Mouse (Mus musculus) midbrain, embryonic 16.5 days (tissue): ENCODE measurements around the gene Gm45716. TPM values are rescaled to one million over a fixed set of nuclear protein-coding genes. Genes with fewer than 3 reads are reported as not detected.

Experiments
- ATAC-seq: fragments of 200-750 bp; cut with Nextera tagmentation; 2 replicates; pipeline ENCODE4 v1.8.0; 2017; ENCODE audit warnings: moderate TSS enrichment
- H3K27ac ChIP-seq: fragments of 300-500 bp; sonication (generic); 2 replicates; pipeline ENCODE4 v1.5.1; 2014; ENCODE audit warnings: mild to moderate bottlenecking, low read length, mixed read lengths
- H3K27me3 ChIP-seq: fragments of 300-500 bp; sonication (generic); 2 replicates; pipeline ENCODE4 v1.6.1; 2014; ENCODE audit warnings: low read depth, low read length, mixed read lengths; ENCODE audit not compliant: control insufficient read depth, insufficient read depth
- H3K36me3 ChIP-seq: fragments of 300-500 bp; sonication (generic); 2 replicates; pipeline ENCODE4 v1.6.1; 2014; ENCODE audit warnings: mild to moderate bottlenecking, low read length, moderate library complexity, mixed read lengths; ENCODE audit not compliant: control insufficient read depth, insufficient read depth
- H3K4me1 ChIP-seq: fragments of 300-500 bp; sonication (generic); 2 replicates; pipeline ENCODE4 v1.6.1; 2014; ENCODE audit warnings: mild to moderate bottlenecking, low read length, mixed read lengths; ENCODE audit not compliant: control insufficient read depth, insufficient read depth
- H3K4me2 ChIP-seq: fragments of 300-500 bp; sonication (generic); 2 replicates; pipeline ENCODE4 v1.6.1; 2014; ENCODE audit warnings: mild to moderate bottlenecking, low read length, mixed read lengths
- H3K4me3 ChIP-seq: fragments of 300-500 bp; sonication (generic); 2 replicates; pipeline ENCODE4 v1.5.1; 2014; ENCODE audit warnings: low read depth, mild to moderate bottlenecking, low read length, moderate library complexity, mixed read lengths
- H3K9ac ChIP-seq: fragments of 300-500 bp; sonication (generic); 2 replicates; pipeline ENCODE4 v1.6.1; 2014; ENCODE audit warnings: low read depth, low read length, mixed read lengths
- H3K9me3 ChIP-seq: fragments of 300-500 bp; sonication (generic); replicated peaks from 2 replicates; pipeline ENCODE4 v1.6.1; 2014; ENCODE audit warnings: mild to moderate bottlenecking, low read length, mixed read lengths; ENCODE audit not compliant: control insufficient read depth, poor library complexity, severe bottlenecking
- WGBS: fragments of 180-500 bp; shearing (Covaris S2); extraction: QIAGEN DNeasy Blood & Tissue Kit; methylation state at CpG from one replicate; pipeline ENCODE4 v1.1.7; 2014; 5-methylcytosine and 5-hydroxymethylcytosine counted together
- polyA plus RNA-seq: library from polyadenylated mRNA; unstranded; fragments of >200 nt; fragmentation: Nextera tagmentation; extraction: Ambion mirVana; gene quantifications from 2 replicates; pipeline ENCODE4 v1.2.1, GENCODE M21; 2015

The Gm45716 gene
- polyA plus RNA-seq, 1 experiment from 2014 or later, result 23.2 TPM

DNA sequence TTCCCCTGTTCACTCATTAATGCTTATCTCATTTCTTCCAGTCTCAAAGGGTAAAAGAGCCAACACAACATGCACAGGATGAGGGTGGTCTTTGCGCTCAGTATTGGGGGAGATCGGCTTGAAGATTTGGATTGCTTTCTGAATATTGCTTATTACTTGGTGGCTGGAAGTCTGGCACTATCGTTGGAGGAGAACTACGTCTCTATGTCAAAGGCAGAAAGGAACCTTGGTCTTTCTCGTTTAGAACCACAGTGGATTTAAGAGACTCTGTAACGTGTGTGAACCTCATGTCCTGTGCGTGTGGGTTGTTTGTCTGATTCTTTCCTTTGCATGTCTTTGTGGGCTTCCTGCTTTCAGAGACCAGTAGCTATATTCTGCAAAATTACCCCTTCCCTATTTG, 63.2 kb downstream of the Gm45716 start:
- WGBS, result 49% methylated on average over 7 of the region's 7 CpGs
- Histone ChIP-seq H3K4me3 (peak overlapping the region; percentile 87), H3K36me3 (no peaks in the 10 kb centered on the region), H3K27ac (no peak overlapping the region; the same call in 1 of the 2 replicates), H3K4me2 (peak overlapping the region; percentile 80), H3K9me3 (no peaks in the 10 kb centered on the region), H3K4me1 (peaks cover 31% of the 10 kb centered on the region), H3K27me3 (no peaks in the 10 kb centered on the region), H3K9ac (peak overlapping the region; percentile 96)
- ATAC-seq, result no peak

DNA sequence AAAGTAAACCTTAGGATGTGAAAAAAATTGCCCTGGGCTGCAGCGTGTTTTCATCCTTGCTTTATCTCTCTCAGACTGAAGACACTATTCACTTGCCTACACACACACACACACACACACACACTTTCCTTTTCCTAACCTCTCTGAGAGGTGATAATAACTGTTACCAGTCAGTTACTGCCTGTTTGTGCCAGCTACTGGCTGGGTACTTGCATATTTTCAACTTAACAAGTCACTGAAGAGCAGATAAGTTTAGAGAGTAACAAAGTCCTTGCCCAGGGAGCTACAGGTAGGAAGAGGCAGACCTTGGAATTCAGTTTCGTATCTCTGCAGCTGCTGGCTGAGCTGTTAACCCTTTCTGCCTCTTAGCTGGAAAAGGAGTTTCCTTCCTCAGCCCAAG, 64.4 kb downstream of the Gm45716 start:
- 42% methylated on average over 2 of the region's 2 CpGs for WGBS
- Histone ChIP-seq H3K27me3 (no peaks in the 10 kb centered on the region), H3K36me3 (no peaks in the 10 kb centered on the region), H3K9me3 (no peaks in the 10 kb centered on the region), H3K4me2 (peak overlapping the region; percentile 0), H3K9ac (no peak overlapping the region), H3K4me1 (peaks cover 31% of the 10 kb centered on the region), H3K27ac (no peak overlapping the region), H3K4me3 (no peak overlapping the region)
- no peak for ATAC-seq

DNA sequence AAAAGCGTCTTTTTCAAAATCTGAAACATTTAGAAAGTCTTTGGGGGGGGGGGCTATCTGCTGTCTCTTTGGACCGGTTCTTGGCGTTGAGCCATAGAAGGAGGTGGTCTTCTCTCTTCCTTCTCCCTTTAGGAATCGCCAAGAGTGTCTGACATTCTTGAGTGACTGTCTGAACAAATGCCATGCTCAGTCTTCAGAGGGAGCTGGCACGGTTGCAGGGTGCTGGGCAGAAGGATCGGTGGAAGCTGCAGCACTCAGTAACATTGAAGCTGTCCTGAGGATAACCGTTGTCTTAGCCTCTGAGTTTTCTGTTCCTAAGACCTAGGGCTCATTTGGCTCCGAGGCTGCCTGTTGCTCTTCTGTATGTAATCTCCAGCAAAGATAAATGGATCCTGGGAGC, 64.9 kb downstream of the Gm45716 start:
- H3K4me2 ChIP-seq, result peak overlapping the region; percentile 0
- H3K9me3 ChIP-seq, result no peaks in the 10 kb centered on the region
- ATAC-seq, result no peak
- H3K9ac ChIP-seq, result no peak overlapping the region
- H3K4me1 ChIP-seq, result peaks cover 31% of the 10 kb centered on the region
- H3K4me3 ChIP-seq, result no peak overlapping the region
- 0 out of 2 replicates have a peak, but pooled peaks cover 1% of the 10 kb centered on the region for H3K36me3 ChIP-seq
- no peak overlapping the region for H3K27ac ChIP-seq
- H3K27me3 ChIP-seq, result no peaks in the 10 kb centered on the region
- WGBS, result 68% methylated on average over 8 of the region's 8 CpGs

DNA sequence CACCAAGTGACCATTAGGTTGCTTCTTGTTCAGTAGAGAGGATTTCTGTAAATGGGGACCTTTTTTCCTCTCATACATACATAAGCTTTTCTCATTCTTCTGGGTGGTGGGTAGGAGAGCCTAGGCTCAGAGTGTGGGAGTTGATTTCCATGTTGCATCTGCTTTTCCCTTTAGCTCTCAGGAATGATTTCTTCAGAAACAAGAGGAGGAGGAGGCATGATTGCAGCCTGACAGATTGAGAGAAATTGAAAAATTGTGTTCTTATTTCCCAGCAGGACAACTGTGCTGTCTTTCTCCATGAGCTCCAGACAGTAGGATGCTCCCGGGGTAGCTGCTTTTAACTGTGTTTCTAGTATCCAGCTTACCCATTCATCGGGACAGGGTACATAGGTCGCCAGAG, 67.1 kb downstream of the Gm45716 start:
- Histone ChIP-seq H3K27ac (no peak overlapping the region), H3K4me1 (peaks cover 25% of the 10 kb centered on the region), H3K4me2 (no peak overlapping the region), H3K36me3 (0 out of 2 replicates have a peak, but pooled peaks cover 3% of the 10 kb centered on the region), H3K27me3 (no peaks in the 10 kb centered on the region), H3K4me3 (no peak overlapping the region), H3K9ac (no peak overlapping the region), H3K9me3 (no peaks in the 10 kb centered on the region)
- no peak for ATAC-seq
- WGBS, result 88% methylated on average over 3 of the region's 3 CpGs

DNA sequence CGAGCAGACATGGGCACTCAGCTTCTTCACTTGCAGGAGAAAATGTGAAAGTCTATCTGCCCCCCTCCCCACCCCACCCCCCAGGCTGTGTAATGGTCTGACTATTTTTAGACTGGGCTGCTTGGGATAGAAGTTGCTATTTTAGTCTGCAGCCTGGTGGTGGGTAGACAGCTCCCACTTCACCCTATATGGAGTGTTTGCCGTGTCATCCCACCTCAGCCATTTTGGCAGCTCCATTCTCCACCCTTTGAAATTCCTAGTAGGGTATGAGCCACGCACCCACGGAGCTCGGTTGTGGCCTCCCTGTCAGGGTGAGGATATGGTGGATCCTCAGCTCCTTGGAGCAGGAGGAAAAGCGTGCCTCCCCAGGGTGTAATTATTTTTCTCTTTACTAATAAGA, 68.2 kb downstream of the Gm45716 start:
- Histone ChIP-seq H3K9ac (no peak overlapping the region), H3K36me3 (peaks cover 10% of the 10 kb centered on the region), H3K27me3 (no peaks in the 10 kb centered on the region), H3K9me3 (no peaks in the 10 kb centered on the region), H3K4me1 (peaks cover 19% of the 10 kb centered on the region), H3K4me3 (no peak overlapping the region), H3K27ac (no peak overlapping the region), H3K4me2 (no peak overlapping the region)
- no peak for ATAC-seq
- WGBS, result 76% methylated on average over 6 of the region's 6 CpGs

DNA sequence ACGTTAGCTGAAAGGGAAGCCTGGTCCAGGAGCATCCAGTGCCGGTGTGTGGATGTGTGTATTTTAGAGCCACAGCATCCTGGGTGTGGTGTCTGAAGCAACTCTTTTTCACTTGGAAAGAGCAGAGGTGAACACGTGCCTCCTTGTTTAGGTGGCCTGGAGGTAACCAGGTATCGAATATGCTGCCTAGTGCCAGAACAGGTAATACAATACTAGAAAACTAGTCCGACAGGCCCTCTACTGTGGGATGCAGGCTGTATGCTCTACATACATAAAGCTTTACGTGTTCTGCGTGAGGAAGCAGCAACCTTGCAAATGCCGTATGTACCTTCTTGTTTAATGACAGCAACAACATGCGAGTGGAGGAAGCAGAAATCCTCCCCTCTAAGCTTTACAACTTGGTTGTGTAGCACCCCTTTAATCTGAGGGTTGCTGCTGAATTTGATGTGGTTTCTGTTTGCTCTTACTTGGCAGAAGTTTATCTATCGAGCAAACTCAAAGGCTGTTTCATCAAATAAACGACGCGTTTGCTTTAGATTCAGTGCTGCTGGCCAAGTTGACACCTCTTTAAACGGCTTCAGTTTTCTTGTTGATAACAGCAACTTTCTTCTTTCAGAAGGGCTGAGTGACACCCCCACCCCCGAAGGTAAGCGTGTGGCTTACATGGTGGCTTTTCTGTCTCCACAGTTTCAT, 69.5 kb downstream of the Gm45716 start:
- no peak overlapping the region for H3K27ac ChIP-seq
- no peaks in the 10 kb centered on the region for H3K27me3 ChIP-seq
- no peak for ATAC-seq
- WGBS, result 92% methylated on average over 16 of the region's 16 CpGs
- no peaks in the 10 kb centered on the region for H3K9me3 ChIP-seq
- H3K4me1 ChIP-seq, result peaks cover 12% of the 10 kb centered on the region
- H3K4me2 ChIP-seq, result no peak overlapping the region
- no peak overlapping the region for H3K9ac ChIP-seq
- no peak overlapping the region for H3K4me3 ChIP-seq
- H3K36me3 ChIP-seq, result peaks cover 20% of the 10 kb centered on the region

DNA sequence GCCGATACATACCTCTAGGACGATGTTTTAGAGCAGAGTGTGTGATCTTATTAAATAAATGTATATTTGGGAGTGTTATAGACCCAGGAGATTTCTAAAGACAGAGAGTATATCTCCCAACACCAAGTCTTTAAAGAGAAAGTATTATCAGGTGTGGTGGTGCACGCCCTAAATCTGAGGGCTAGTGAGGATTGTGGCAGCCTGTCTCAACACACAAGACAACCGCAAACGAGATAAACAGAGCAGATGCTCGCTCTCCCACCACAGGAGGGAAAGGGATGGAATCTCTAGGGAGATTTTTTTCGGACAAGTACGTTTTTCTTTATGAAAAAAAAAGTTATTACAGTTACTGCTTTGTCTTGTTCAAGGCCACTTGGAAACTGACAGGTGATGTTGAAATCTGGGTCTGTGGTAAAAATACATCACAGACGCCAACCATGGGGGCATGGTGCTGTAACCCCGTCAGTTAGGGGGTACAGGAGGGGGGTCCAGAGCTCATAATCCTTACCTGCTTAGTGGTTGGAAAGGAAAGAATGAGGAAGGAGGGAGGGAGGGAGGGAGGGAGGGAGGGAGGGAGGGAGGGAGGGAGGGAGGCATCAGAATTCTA, 70.9 kb downstream of the Gm45716 start:
- no peak overlapping the region for H3K4me3 ChIP-seq
- H3K4me1 ChIP-seq, result peaks cover 2% of the 10 kb centered on the region
- H3K9me3 ChIP-seq, result no peaks in the 10 kb centered on the region
- no peak overlapping the region for H3K4me2 ChIP-seq
- no peak overlapping the region for H3K27ac ChIP-seq
- no peak overlapping the region for H3K9ac ChIP-seq
- peaks cover 28% of the 10 kb centered on the region for H3K36me3 ChIP-seq
- ATAC-seq, result no peak
- H3K27me3 ChIP-seq, result no peaks in the 10 kb centered on the region
- 84% methylated on average over 10 of the region's 10 CpGs for WGBS

DNA sequence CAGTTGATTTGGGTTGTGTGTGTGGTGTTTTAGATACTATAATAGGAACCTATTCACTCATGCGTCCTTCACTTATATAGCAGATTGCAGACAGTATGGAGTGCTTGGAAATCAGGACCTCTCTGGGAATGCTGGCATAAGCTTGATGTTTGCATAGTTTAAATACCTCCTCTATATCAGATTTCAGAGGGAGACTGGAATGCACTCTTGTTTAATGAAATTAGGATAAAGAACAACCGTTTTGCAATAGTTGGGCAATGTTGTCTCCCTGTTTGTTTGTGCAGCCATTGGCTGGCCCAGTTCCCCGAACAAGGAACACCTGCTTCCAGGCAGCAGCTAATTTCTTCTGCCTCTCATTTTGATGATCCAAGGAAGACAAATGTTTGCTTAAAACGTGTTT, 71.6 kb downstream of the Gm45716 start:
- no peaks in the 10 kb centered on the region for H3K9me3 ChIP-seq
- 68% methylated on average over 4 of the region's 4 CpGs for WGBS
- no peak overlapping the region for H3K4me2 ChIP-seq
- H3K4me1 ChIP-seq, result peaks cover 2% of the 10 kb centered on the region
- H3K4me3 ChIP-seq, result no peak overlapping the region
- ATAC-seq, result no peak
- no peak overlapping the region for H3K9ac ChIP-seq
- no peak overlapping the region for H3K27ac ChIP-seq
- H3K27me3 ChIP-seq, result no peaks in the 10 kb centered on the region
- H3K36me3 ChIP-seq, result peaks cover 28% of the 10 kb centered on the region

DNA sequence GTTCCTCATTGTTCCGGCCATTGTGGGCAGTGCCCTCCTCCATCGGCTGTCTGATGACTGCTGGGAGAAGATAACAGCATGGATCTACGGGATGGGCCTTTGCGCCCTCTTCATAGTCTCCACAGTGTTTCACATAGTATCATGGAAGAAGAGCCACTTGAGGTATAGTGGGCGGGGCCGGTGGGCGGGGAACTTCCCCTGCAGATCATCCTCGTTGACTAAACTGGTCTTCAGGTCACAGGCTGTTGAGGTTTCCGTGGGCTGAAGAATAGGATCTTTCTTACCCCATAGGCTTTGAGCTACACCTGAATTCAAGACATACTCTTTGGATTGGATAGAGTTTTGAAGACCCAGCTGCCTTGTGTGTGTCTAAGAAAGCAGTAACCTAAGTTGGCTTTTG, 72.3 kb downstream of the Gm45716 start:
- 87% methylated on average over 9 of the region's 9 CpGs for WGBS

More for the DNA sequence above, 72.3 kb downstream of the Gm45716 start:
- Histone ChIP-seq H3K36me3 (peaks cover 32% of the 10 kb centered on the region), H3K4me2 (no peak overlapping the region), H3K27ac (no peak overlapping the region), H3K9me3 (no peaks in the 10 kb centered on the region), H3K4me3 (no peak overlapping the region), H3K27me3 (no peaks in the 10 kb centered on the region), H3K9ac (no peak overlapping the region), H3K4me1 (peaks cover 2% of the 10 kb centered on the region)
- no peak for ATAC-seq
